Mouse (Mus musculus): ENCODE measurements around the gene Card9. TPM values are rescaled to one million over a fixed set of nuclear protein-coding genes. Genes with fewer than 3 reads are reported as not detected.

Card9 gene
- polyA plus RNA-seq, 1 experiment from 2014 or later, result 2.1 TPM

DNA sequence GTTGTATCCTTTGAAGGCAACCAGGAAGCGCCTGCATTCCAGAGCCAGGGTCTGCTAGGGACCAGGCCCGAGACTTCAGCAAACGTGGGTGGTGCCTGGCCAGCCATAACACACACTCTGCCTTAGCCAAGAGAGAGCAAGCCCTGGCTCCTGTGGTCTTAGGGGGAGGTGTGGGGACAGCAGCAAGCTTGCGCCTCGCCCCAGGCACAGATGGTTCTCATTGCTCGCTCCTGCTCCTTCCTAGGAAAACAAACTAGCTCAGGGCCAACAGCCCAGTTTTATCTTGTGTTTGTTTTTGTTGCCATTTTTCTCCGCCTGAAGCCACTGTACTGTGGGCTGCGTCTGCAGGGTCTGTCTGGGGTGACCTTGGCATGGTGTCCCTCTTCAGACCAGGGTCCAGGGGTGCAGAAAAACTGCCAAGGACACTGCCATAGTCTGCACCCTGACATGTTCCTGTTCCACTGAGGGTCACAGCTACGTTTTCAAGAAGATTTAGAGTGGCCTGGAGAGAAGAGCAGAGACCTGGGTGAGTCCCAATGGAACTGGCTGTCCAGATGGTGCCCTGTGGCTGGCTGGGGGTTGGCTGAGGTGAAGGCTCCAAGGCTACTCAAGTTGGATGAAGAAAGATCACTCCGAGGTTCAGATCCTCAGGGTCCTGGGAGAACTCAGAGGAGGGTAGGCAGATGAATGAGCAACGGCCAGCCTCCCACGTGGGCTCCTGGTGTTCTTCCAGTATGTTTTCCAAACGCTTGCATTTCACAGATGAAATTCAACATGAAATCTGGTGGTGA lies 46.2 kb downstream of the Card9 start:
- no peaks in the 10 kb centered on the region for H3K36me3 ChIP-seq (ENCODE audit: control insufficient read depth, insufficient read depth, low read length)
- ATAC-seq (ENCODE audit: low read depth) (peak; percentile 7; the same call in 1 of the 2 replicates), DNase-seq (ENCODE audit: low spot score) (peak; percentile 92)
- peak overlapping the region; percentile 91 for H3K9ac ChIP-seq (ENCODE audit: low read depth, low read length)
- no peaks in the 10 kb centered on the region for H3K27me3 ChIP-seq (replicated peaks; ENCODE audit: control insufficient read depth, insufficient read depth, low read length)
- peak overlapping the region; percentile 95 for H3K27ac ChIP-seq (replicated peaks; ENCODE audit: low read depth, low read length)
- H3K4me3 ChIP-seq (ENCODE audit: low read depth, low read length), result peak overlapping the region; percentile 74
- peak overlapping the region; percentile 86 for H3K4me2 ChIP-seq (ENCODE audit: low read depth, low read length)
- 18% methylated on average over 13 of the region's 13 CpGs for WGBS
- no peaks in the 10 kb centered on the region for H3K9me3 ChIP-seq (ENCODE audit: control insufficient read depth, low read length)
- H3K4me1 ChIP-seq (ENCODE audit: control insufficient read depth, insufficient read depth, low read length), result peaks cover 54% of the 10 kb centered on the region

DNA sequence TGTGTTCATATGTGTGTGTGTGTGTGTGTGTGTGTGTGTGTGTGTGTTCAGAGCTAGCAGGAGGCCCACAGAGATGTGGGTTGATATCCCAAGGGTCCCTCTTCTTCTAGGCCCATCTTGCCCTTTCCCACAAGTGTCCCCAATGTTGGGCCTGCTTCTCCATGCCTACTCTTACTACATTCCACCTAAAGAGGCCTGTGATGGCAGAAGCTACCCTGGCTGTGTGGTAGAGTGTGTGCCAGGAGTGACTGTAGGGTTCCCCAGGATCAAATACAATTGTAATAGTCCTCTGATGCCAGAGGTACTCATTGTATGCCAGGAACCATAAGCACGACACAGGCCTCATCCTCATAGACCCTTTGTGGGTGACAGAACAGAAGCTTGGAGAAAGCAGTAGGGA lies 47.3 kb downstream of the Card9 start:
- no peaks in the 10 kb centered on the region for H3K27me3 ChIP-seq (replicated peaks; ENCODE audit: control insufficient read depth, insufficient read depth, low read length)
- no peak for DNase-seq (ENCODE audit: low spot score)
- H3K4me3 ChIP-seq (ENCODE audit: low read depth, low read length), result no peak overlapping the region
- no peaks in the 10 kb centered on the region for H3K9me3 ChIP-seq (ENCODE audit: control insufficient read depth, low read length)
- ATAC-seq (ENCODE audit: low read depth), result no peak
- H3K9ac ChIP-seq (ENCODE audit: low read depth, low read length), result no peak overlapping the region
- WGBS, result 79% methylated on average over 1 of the region's 1 CpGs
- peaks cover 55% of the 10 kb centered on the region for H3K4me1 ChIP-seq (ENCODE audit: control insufficient read depth, insufficient read depth, low read length)
- H3K36me3 ChIP-seq (ENCODE audit: control insufficient read depth, insufficient read depth, low read length), result no peaks in the 10 kb centered on the region
- 0 out of 2 replicates have a peak overlapping the region, but pooled peaks have one; percentile 25 for H3K27ac ChIP-seq (replicated peaks; ENCODE audit: low read depth, low read length)
- no peak overlapping the region for H3K4me2 ChIP-seq (ENCODE audit: low read depth, low read length)

DNA sequence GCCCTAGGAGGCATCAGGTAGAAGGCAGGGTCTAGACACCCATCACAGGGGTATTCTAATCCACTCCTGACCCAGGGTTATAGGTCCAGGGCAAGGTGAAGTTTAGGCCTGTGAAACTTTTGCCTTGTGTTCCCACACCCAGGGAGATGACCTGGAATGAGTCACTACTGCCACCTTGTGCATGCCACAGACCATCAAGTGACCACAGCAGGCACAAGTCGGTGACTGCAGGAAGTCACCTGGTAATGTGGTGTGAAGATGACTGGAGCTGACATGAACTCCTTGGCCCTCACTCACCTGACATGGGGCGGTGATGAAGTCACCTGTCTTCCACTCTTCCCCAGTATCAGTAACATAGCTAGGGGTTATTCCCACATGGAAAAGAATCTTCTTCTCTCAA lies 47.9 kb downstream of the Card9 start:
- Histone ChIP-seq H3K9me3 (ENCODE audit: control insufficient read depth, low read length) (no peaks in the 10 kb centered on the region), H3K4me2 (ENCODE audit: low read depth, low read length) (no peak overlapping the region), H3K27ac (replicated peaks; ENCODE audit: low read depth, low read length) (no peak overlapping the region), H3K27me3 (replicated peaks; ENCODE audit: control insufficient read depth, insufficient read depth, low read length) (no peaks in the 10 kb centered on the region), H3K9ac (ENCODE audit: low read depth, low read length) (no peak overlapping the region), H3K4me3 (ENCODE audit: low read depth, low read length) (no peak overlapping the region), H3K36me3 (ENCODE audit: control insufficient read depth, insufficient read depth, low read length) (no peaks in the 10 kb centered on the region), H3K4me1 (ENCODE audit: control insufficient read depth, insufficient read depth, low read length) (peaks cover 49% of the 10 kb centered on the region)
- DNase-seq (ENCODE audit: low spot score) (no peak), ATAC-seq (ENCODE audit: low read depth) (no peak)
- WGBS, result 66% methylated on average over 2 of the region's 2 CpGs

DNA sequence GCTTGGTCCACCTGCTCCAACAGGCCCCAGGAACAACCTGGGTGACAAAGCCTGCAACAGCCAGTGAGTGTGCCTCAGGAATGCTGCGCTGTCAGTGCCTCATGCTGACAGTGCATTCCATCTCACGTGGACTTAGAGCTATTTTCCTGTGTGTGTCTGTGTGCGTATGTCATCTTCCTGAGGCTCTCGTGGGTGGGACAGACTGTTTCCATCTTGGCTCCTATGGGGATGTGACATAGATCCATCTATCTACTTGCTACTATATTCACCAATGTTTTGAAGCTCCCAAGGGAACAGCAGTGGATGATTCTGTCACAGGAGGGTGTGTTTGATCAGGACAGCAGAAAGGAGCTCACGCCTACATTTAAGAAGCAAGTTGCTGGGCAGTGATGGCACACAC lies 48.8 kb downstream of the Card9 start:
- H3K9ac ChIP-seq (ENCODE audit: low read depth, low read length), result no peak overlapping the region
- H3K4me3 ChIP-seq (ENCODE audit: low read depth, low read length), result no peak overlapping the region
- no peaks in the 10 kb centered on the region for H3K27me3 ChIP-seq (replicated peaks; ENCODE audit: control insufficient read depth, insufficient read depth, low read length)
- no peaks in the 10 kb centered on the region for H3K36me3 ChIP-seq (ENCODE audit: control insufficient read depth, insufficient read depth, low read length)
- DNase-seq (ENCODE audit: low spot score) (no peak), ATAC-seq (ENCODE audit: low read depth) (no peak)
- no peak overlapping the region for H3K4me2 ChIP-seq (ENCODE audit: low read depth, low read length)
- WGBS, result 58% methylated on average over 5 of the region's 5 CpGs
- H3K4me1 ChIP-seq (ENCODE audit: control insufficient read depth, insufficient read depth, low read length), result peaks cover 40% of the 10 kb centered on the region
- no peaks in the 10 kb centered on the region for H3K9me3 ChIP-seq (ENCODE audit: control insufficient read depth, low read length)
- 0 out of 2 replicates have a peak overlapping the region, but pooled peaks have one; percentile 4 for H3K27ac ChIP-seq (replicated peaks; ENCODE audit: low read depth, low read length)

DNA sequence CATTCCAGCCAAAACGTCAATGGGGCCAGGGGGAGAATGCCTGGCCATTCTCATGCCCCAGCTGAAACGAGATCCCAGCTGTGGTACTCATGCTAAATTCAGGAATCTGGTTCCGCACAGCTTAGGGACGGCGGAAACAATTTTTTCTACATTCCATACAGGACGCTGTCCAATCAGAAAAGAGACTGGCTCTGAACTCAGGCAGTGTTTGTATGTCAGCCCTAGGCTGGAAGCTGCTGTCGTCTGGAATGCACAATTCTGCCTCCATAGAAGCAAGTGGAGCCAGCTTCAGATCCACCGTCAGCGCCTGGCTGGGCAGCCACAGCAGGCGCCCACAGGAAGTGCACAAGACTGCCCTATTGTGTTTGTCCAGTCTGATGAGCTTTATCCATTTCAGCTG lies 51.0 kb downstream of the Card9 start:
- Histone ChIP-seq H3K36me3 (ENCODE audit: control insufficient read depth, insufficient read depth, low read length) (no peaks in the 10 kb centered on the region), H3K4me3 (ENCODE audit: low read depth, low read length) (no peak overlapping the region), H3K9me3 (ENCODE audit: control insufficient read depth, low read length) (no peaks in the 10 kb centered on the region), H3K9ac (ENCODE audit: low read depth, low read length) (0 out of 2 replicates have a peak overlapping the region, but pooled peaks have one; percentile 19), H3K27ac (replicated peaks; ENCODE audit: low read depth, low read length) (peak overlapping the region; percentile 91), H3K27me3 (replicated peaks; ENCODE audit: control insufficient read depth, insufficient read depth, low read length) (no peaks in the 10 kb centered on the region), H3K4me2 (ENCODE audit: low read depth, low read length) (peak overlapping the region; percentile 29), H3K4me1 (ENCODE audit: control insufficient read depth, insufficient read depth, low read length) (peaks cover 30% of the 10 kb centered on the region)
- ATAC-seq (ENCODE audit: low read depth) (peak; percentile 94), DNase-seq (ENCODE audit: low spot score) (peak; percentile 95)
- WGBS, result 5% methylated on average over 10 of the region's 10 CpGs

DNA sequence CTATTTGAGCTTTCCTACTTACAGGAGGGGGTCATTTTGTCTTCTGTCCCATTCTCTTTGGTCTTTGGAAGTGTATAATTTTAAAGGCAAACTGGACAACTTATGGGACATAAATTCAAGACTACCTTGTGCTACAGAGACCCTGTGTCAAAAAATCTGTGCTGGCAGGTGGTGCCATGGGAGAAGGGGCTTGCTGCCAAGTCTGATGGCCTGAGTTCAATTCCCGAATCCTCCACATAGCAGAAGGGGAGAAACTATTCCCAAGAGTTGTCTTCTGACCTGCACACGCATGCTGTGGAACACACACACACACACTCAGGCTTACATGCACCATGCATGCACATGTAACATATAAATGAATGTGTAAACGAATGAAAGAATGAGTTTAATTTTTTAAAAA lies 54.0 kb downstream of the Card9 start:
- WGBS, result 88% methylated on average over 3 of the region's 3 CpGs
- H3K9me3 ChIP-seq (ENCODE audit: control insufficient read depth, low read length), result no peaks in the 10 kb centered on the region
- H3K9ac ChIP-seq (ENCODE audit: low read depth, low read length), result no peak overlapping the region
- no peaks in the 10 kb centered on the region for H3K36me3 ChIP-seq (ENCODE audit: control insufficient read depth, insufficient read depth, low read length)
- H3K4me1 ChIP-seq (ENCODE audit: control insufficient read depth, insufficient read depth, low read length), result peaks cover 16% of the 10 kb centered on the region
- H3K27ac ChIP-seq (replicated peaks; ENCODE audit: low read depth, low read length), result no peak overlapping the region
- DNase-seq (ENCODE audit: low spot score), result no peak
- ATAC-seq (ENCODE audit: low read depth), result no peak
- no peak overlapping the region for H3K4me3 ChIP-seq (ENCODE audit: low read depth, low read length)
- H3K27me3 ChIP-seq (replicated peaks; ENCODE audit: control insufficient read depth, insufficient read depth, low read length), result no peaks in the 10 kb centered on the region
- H3K4me2 ChIP-seq (ENCODE audit: low read depth, low read length), result no peak overlapping the region

DNA sequence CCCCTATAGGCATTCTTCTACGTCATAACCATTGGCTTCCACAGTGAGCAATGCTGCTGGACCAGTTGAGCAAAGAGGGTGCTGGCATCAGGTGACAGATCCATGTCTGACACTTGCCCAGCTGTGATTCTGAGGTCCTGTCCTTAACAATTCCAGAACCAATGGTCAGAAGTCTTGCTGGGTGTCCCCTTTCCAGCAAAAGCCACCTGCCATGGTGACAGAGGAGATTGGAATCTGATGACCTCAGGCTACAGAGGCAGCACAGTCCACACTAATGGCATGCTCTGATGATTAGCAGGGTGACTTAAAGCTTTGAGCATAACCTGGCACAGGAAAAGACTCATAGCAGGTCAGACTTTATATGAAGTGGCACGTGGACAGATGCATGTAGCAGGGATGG lies 55.2 kb downstream of the Card9 start:
- no peak overlapping the region for H3K4me3 ChIP-seq (ENCODE audit: low read depth, low read length)
- H3K9me3 ChIP-seq (ENCODE audit: control insufficient read depth, low read length), result no peaks in the 10 kb centered on the region
- no peak for DNase-seq (ENCODE audit: low spot score)
- no peak overlapping the region for H3K9ac ChIP-seq (ENCODE audit: low read depth, low read length)
- 78% methylated on average over 2 of the region's 2 CpGs for whole genome bisulfite sequencing
- no peak overlapping the region for H3K27ac ChIP-seq (replicated peaks; ENCODE audit: low read depth, low read length)
- no peaks in the 10 kb centered on the region for H3K27me3 ChIP-seq (replicated peaks; ENCODE audit: control insufficient read depth, insufficient read depth, low read length)
- H3K4me2 ChIP-seq (ENCODE audit: low read depth, low read length), result no peak overlapping the region
- H3K4me1 ChIP-seq (ENCODE audit: control insufficient read depth, insufficient read depth, low read length), result peaks cover 14% of the 10 kb centered on the region
- ATAC-seq (ENCODE audit: low read depth), result no peak
- no peaks in the 10 kb centered on the region for H3K36me3 ChIP-seq (ENCODE audit: control insufficient read depth, insufficient read depth, low read length)

DNA sequence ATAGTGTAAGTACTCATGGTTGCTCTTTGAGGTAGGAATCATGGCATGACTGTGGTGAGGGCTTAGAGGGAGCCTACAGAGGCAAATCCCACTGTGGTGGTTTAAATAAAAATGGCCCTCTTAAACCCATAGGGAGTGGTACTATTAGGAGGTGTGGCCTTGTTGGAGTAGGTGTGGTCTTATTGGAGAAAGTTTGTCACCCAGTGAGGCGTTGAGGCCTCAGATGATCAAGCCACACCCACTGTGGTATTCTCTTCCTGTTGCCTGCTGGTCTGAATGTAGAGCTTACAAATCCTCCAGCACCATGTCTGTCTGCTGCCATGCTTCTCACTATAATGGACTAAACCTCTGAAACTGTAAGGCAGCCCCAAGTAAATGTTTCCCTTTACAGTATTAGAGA lies 56.0 kb downstream of the Card9 start:
- H3K9ac ChIP-seq (ENCODE audit: low read depth, low read length), result no peak overlapping the region
- 89% methylated on average over 1 of the region's 1 CpGs for WGBS
- H3K9me3 ChIP-seq (ENCODE audit: control insufficient read depth, low read length), result no peaks in the 10 kb centered on the region
- DNase-seq (ENCODE audit: low spot score), result no peak
- no peak overlapping the region for H3K4me2 ChIP-seq (ENCODE audit: low read depth, low read length)
- peaks cover 9% of the 10 kb centered on the region for H3K4me1 ChIP-seq (ENCODE audit: control insufficient read depth, insufficient read depth, low read length)
- H3K27ac ChIP-seq (replicated peaks; ENCODE audit: low read depth, low read length), result no peak overlapping the region
- H3K4me3 ChIP-seq (ENCODE audit: low read depth, low read length), result no peak overlapping the region
- no peak for ATAC-seq (ENCODE audit: low read depth)
- H3K27me3 ChIP-seq (replicated peaks; ENCODE audit: control insufficient read depth, insufficient read depth, low read length), result no peaks in the 10 kb centered on the region
- H3K36me3 ChIP-seq (ENCODE audit: control insufficient read depth, insufficient read depth, low read length), result no peaks in the 10 kb centered on the region

All from embryonic facial prominence, embryonic 14.5 days (tissue).